Mouse (Mus musculus) left cerebral cortex, adult 9 months (tissue): ENCODE measurements around the gene Plekhh2.

Source experiments
- DNase-seq, 2 experiments: peaks; one replicate each; pipeline ENCODE4 v3.0.0; 2022; ENCODE audit warnings: low spot score in 2 of 2

The Plekhh2 gene

DNA sequence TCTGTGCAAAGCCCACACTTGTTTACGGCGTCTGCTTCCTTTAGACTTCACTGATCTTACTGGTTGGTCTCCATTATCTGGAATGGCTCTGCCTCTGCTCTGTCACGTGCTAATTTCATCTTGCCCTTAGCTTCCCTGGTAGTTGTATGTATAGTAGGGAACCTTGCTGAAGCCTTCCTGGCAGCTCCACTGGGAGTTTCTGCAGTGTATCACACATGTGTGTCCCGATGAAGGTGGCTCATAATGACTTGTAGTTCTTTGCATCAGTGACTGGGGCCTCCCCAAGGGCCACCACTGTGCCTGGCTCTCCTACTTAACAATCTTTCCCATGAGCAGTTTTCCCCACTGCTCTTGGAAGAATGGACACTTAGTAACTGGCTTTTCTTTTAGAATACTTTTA lies 96.9 kb downstream of the Plekhh2 start:
- no peak for DNase-seq

DNA sequence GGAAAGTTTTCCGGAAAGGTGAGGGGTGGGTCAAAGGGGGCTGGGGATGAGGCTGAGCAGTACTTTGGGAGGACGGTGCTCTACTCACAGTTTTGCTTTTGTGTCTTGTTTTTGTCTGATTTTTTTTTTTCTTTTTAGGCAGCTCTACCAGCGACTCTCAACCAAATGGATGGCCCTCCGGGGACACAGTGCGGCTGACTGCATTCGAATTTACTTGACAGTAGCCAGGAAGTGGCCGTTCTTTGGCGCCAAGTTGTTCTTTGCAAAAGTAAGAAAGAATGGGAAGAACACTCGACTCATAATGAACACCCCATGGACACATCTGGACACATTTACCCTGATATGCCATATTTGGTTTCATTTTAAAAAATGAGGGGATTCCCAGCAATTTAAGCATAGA lies 99.8 kb downstream of the Plekhh2 start:
- DNase-seq: no peak

DNA sequence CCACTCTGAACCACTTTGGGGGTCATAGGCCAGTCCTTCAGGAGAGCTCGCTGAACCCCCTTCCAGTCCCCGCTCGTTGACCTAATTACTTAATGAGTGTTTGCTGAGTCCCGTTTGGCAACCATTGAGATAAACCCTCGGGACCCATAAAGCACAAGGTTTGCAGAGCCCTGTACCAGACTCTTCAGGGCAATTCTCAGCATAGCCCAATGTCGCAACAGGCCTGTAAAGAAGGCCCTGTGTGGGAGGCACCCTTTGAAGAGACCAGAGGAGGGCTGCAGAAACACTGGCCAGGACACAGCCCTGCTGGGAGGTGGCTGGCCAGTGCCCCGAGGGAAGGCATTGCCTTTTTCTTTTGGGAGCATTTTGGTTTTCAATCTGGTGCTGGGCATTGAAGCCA lies 100.3 kb downstream of the Plekhh2 start:
- no peak for DNase-seq

DNA sequence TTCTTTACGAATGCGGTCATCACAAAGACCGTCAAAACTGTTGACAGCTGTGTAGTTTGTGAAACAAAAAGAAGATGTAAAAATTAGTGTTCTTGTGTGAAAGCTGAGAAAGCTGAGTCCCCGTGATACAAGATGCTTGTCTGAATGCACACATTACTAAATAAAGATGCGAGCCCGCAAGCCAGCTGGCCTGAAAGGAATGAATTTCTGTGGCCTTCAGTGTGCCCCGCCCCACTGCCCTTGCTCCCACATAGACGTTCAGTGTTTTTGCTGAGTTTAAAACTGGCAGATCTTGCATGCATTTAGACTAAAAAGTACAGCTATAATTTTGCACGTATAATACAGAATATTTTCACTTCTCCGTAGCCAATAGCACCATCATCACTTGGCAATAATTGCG lies 104.1 kb downstream of the Plekhh2 start:
- DNase-seq: no peak

DNA sequence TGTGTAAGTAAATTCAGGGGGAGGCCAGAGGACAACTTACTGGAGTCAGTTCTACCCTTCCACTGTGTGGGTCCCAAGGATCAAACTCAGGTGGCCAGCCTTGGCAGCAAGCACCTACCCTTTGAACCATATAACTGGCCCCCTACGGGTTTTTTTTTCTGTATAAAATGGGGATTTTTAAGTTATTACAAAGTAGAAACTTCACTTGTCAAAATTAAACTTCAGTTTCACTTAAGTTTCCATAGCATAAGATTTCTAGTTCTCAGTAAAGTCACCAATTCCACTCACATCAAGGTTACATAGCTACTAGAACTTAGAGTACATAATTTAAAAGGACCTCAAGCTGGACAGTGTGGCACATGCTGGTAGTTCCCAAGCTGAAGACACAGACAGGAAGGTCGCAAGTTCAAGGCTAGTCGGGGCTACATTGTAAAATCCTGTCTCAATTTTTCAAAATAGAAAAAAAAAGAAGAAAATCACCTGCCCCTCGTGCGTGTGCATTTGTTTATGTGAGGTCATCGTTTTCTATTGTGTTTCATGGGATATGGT lies 104.9 kb downstream of the Plekhh2 start:
- no peak for DNase-seq

DNA sequence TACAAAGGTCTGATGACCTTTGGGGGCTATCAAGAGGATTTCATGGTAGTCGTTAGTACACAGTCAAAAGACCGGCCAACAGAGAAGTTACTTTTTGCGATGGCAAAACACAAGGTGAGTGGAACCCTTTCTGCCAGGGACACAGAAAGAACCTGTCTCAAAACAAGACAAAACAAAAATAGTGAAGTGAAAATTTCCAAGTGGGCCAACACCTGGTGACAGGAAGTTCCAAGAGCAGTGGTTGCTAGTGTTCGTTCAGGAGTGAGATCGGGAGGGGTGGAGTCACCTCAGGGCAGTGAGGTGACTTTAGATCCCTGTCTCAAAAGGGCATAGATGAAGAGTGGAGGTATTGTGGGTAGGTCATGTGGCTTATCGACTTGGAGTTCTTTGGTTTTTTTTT lies 106.3 kb downstream of the Plekhh2 start:
- DNase-seq: no peak

DNA sequence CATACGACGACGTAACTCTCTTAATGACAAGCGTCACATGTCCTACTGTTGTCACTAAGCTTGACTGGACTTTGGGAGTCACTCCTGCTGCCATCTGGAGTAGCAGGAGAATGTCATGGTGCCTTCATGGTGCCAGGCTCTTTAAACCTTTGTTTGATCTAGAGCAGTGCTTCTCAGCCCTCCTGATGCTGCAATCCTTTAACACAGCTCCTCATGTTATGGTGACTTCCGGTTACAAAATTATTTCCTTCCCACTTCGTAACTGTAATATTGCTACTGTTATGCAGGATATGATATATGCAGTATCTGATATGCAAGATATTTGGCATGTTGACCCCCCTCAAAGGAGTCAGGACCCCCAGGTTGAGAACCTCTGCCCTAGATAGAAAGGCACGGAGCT lies 107.4 kb downstream of the Plekhh2 start:
- DNase-seq: no peak

DNA sequence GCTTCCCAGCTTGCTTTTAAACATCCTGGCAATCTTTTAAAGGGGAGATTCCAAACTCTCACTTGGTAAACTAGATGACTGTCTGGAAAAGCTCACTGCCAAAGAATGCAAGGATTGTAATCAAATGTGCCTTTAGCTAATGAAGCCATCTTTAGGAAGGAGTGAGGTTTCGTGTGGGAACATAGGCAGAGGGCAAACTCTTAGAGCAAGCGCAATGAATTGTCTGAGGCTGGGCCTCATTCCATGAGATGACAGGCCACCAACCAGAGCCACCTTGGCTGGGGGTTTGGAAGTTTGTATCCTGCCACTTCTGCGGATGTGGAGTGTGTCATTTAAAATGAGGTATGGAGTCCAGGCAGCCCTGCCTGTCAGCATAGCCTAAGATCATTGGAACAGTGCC lies 108.4 kb downstream of the Plekhh2 start:
- no peak for DNase-seq

DNA sequence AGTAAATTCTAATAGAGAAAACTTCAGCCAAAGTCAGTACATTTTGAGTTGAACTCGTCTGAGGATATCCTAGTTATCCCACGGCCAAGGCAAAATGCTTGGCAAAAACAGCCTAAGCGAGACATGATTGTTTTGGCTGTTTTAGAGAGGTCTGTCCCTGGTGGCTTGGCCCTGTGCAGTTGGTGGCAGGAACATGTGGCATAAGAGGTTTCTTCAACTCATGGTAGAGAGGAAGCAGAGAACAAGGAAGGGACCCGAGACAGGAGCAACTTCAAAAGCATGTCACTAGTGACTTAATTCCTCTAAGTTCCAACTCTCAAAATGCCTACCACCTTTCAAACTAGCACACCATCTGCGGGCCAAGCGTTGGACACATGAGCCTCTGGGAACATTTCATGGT lies 108.9 kb downstream of the Plekhh2 start:
- no peak for DNase-seq

DNA sequence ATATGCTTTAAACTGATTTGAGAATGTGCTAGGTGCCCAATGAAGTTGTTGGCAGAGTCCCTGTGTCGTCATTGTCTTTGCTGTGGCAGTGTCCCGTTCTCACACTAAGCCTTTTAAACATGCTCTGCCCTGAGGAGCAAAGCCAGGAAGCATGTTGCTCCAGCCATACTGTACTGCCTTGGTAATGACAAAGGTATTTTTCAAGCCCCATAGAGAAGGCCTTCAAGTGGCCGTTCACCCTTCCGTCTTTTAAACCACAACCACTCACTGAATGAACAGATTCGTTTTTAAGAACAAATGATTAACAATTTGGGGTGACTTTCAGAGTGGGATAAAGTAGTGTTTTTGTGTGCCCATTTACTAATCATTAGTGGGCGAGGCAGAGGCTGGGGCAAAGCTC lies 109.5 kb downstream of the Plekhh2 start:
- DNase-seq: no peak

DNA sequence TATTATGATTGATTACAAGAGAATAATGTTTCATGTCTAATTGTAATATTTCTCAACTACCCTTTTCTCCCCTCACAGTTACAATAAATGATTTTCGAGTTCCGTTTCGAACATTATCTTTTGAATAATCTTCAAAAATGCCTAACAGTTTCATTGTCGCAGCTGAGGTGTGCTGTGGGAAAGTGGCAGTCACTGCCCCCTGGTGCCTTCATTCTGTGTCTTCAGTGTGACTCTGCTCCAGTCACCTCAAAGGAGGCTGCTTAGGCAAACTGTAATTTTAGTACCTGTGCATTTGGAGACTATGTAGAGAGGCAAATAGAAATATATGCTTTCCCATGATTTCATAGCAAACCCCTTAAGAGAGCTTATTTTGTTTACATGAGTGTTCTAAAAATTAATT lies 110.3 kb downstream of the Plekhh2 start:
- no peak for DNase-seq

DNA sequence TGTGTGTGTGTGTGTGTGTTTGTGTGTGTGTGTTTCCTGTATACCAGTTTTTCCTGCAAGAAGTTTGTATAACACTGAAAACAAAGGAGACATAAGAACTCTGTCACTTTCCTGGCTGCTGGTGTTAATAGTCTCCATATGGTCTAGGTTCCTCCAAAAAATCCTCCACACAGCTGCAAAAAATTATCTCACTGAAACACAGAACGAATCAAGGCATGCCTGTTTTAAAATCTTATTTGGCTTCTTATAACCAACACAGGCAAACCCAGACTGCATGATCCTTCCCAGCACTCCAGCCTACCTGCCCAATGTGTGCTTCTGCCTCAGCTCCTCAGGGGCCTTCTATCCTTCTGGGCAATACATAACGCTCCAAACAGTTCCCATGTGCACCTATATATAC lies 111.2 kb downstream of the Plekhh2 start:
- no peak for DNase-seq

DNA sequence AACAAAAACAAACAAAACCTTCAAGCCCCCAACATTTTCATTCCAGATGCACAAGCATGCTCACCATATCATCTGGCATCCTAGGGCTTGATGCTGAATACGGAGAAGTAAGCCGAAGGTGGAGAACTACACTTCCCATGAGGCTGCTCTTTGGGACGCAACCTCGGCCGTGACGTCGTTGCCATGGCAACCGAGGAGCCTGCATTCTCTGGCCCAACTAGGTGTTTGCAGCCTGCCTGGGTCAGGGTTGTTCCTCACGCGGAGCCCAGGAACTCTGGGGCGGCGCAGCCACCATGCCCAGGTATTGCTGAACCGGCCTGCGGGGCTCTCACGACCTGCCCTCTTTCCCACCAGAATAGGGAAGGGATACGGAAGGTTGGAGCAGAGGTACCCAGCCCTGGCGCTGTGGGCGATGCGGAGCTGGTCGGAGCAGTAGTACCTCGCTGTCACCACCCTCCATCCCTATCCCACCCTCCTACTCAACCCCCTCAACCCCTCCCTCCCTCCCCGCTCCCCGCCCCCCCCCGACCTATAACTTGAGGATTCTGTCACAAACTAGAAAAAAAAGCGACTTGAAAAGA lies 114.7 kb downstream of the Plekhh2 start, which contains the start of gene Dync2li1:
Gene Dync2li1 (plus strand): TSS at position 221 of the 581 bp plus-strand sequence.
- DNase-seq: peak; percentile 76 to 93

DNA sequence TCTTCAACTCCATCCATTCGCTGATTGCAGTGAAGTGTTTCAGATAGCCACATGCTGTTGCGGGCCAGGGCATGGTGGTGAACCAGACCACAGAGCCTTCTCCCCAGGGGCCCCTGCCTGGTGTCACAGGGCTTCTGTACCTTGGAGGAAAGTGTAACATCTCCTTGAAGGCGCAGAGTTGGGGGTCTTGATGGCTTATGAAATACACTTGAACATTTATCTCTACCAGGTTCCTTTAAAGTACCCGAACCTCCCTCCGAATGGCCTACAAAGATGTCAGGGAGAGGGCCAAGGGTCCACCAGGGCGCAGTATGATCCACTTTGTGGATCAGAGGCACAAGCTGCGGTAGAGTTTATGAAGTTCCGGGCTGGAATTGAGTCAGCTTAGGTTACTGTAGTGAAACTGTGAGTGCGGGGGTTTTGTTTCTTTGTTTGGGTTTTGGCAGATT lies 115.2 kb downstream of the Plekhh2 start:
- DNase-seq: no peak

DNA sequence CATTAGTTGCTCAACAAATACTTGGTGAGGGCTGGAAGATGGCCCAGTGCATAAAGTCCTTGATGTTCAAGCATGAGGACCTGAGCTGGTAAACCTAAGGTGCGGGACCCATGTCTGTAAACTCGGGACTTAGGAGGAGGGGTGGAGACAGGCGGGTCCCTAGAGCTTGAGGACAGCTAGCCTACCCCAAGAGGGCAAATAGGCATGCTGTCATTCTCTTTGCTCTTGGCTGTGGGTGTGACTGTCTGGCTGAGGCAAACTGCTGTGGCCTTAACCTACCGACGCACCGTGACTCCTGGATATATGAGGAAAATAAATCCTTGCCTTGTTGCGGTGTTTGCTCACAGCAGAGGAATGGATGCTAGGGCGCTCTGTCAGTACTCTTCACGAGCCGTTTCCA lies 116.0 kb downstream of the Plekhh2 start:
- no peak for DNase-seq

DNA sequence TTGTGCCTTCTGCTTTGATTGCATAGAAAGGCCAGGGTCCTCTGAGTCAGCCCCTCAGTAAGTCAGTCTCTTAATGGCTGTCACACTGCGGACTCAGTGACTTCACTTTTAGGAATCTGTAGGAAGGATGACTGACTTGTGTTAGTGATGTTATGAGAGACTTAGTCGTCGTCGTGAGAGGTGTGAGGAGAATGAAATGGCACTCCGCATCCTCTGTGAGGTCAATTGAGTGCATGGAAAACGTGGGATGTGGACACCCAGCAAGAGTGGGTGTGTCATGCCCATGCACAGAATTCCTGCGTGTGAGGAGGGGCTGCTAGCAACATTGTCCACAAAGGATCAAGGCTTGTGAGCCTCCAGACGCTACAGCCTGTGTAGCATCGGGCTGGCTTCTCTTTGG lies 116.9 kb downstream of the Plekhh2 start:
- DNase-seq: no peak

DNA sequence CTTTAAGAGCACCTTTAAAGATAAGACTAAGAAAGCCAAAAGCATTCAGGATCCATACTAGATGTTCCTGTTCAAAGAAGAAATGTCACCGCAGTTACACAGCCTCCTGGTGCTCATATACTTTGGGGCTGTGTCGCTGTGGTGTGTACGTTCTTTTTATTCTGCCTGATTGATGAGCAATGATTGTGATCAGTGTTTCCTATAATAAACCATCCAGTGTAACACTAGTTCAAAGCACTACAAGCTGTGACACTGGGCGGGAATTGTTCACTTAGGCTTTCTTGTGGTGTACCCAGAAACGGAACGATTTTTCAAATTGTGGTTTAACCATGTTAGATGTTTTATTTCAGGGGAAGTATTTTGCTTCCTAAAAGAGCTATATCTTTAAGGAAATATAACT lies 120.1 kb downstream of the Plekhh2 start:
- DNase-seq: no peak

DNA sequence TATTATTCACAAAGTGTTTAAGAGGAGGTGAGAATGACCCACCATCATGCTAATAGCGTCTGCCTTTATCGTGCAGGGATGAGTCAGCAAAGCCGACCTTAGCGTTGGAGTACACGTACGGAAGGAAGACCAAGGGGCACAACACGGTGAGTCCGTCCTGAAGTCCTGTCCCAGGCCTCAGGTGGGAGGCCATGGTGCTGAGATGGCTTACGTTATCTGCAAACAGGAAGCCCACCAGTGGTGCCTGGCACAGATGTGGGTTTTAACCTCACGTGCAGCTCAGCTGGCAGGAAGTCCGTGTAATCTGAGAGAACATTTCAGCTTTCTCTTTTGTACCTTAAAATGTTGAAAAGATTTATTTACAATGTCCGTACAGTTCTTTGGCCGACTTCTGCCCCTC lies 121.7 kb downstream of the Plekhh2 start:
- no peak for DNase-seq

DNA sequence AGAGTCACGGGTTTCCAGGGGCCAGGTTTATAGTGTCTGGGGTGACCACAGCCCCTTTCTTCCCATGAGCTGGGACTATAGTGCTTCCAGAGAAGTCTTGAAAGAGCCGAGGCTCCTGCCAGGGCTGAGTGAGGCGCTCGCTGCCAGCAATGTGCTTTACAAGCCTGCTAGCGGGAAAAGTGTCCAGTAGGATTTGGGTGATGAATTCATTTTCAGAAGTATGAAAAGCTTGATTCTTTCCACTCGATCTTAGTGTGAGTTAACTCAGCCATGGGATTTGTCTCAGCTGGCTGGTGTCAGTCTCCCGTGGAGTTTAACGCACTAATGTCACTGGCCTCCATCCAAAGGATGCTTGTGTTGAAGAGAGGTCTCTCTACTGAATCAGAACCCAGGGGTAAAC lies 124.6 kb downstream of the Plekhh2 start:
- no peak for DNase-seq

DNA sequence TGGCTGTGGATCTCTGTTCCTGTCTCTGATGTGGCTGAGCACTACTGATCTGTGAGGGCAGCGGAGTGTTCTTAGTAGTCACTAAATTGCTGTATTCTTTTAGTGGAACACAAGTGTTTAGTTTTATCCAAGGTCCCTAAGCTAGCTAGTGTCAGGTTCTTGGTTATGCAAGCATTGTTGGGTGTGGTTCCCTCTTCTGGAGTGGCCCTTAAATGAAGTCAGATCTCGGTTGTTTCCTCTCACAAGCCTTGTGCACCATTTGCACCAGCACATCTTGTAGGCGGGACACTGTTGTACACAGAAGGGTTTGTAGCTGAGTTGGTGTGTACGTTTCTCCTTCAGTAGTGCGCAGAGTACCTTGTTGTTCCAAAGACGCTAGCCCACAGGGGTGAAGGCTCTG lies 126.3 kb downstream of the Plekhh2 start:
- no peak for DNase-seq

DNA sequence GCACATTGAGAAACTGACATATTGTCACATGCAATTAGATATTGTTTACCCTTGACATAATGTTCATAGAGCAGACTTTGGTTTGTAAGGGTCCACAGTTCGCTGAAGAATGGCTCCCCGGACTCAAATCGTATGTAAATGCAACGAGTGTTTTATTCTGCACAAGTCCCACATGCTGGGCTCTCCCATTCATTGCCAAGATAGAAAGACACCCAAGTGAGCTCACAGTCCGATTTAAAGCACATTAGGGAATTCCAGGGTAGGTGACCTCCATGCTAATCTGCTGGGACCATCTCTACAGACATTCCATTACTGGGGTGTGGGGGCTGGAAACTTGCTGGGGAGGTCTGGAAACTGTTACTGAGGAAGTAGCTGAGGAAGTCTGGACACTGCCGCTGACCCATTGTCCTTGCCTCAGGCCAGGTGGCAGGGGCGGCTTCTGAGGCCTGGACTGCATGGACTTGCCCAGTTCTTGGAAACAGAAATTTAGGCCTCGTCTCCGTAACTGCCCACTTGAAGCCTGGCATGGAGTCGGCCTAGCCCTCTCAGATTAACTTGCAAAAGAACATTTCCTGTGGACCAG lies 128.2 kb downstream of the Plekhh2 start:
- no peak for DNase-seq

DNA sequence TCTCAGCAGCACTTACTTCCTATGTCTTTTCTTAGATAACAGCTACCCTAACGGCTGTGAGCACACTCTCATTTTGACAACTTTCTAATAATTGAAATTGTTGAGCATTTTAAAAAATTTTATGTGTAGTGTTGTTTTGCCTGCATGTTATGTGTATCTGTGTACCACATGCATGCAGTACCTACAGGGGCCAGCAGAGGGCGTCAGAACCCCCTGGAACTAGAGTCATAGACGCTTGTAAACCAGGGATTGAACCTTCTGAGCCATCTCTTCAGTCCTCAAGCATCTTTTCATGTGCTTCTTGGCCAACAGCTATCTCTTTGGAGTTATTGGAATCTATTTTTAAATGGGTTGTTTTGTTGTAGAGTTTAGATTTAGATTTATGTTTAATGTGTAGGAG lies 130.2 kb downstream of the Plekhh2 start:
- DNase-seq: peak in 1 of 2 experiments; percentile 61

DNA sequence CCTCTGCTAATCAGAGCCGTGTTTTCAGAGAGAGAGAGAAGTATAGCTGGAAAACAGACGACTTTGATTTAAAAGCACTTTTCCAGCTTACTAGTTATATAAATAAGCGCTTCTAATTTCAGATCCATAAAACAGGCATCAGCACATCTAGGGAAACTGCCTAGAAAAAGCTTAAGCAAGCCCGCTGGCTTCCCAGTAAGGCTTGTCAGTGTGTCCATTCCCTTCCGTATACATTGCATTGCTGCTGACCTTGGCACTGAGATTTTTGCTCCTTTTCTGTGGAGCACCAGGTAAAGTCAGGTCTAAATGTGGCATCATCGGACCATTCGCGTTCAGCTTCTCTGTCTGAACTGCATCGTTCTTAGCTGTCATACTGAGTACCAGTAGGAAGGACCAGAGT lies 130.6 kb downstream of the Plekhh2 start:
- DNase-seq: peak in 1 of 2 experiments; percentile 13
